Mouse (Mus musculus) ES-Bruce4 (cell line): Measurements from ENCODE around the gene Prkx.

Experiments used
- CTCF ChIP-seq: IDR thresholded peaks from one replicate; pipeline ENCODE4 v1.8.1; 2011; ENCODE audit warnings: low read depth, low read length
- EP300 ChIP-seq: IDR thresholded peaks from 2 replicates; pipeline ENCODE4 v1.6.1; 2011; ENCODE audit warnings: low read depth, low read length; ENCODE audit not compliant: insufficient read depth
- POLR2A ChIP-seq: IDR thresholded peaks from one replicate; pipeline ENCODE4 v1.8.1; 2011; ENCODE audit warnings: low read length; ENCODE audit not compliant: insufficient read depth

DNA sequence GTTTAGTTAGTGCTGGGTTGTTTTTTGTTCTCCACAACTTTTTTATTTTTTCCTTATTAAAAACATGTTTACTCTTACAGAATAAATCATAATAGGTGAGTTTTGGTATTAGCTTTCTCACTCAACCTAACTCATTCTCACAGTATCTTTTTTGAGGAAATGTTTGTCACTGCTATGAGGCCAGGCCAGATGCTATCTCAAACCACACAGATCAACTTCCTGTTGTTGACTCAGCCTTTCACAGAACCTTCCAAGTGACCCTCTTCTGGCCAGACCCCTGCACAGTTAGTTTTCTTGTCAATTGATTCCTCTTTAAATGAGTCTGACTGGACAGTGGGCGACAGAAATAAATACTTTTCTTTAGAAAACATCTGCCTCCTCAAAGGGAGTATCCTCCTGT is 5.5 kb upstream of the Prkx start:
- TF ChIP-seq CTCF = no peak
- TF ChIP-seq POLR2A = no peak
- TF ChIP-seq EP300 = no peak
